Mouse (Mus musculus): ENCODE results near the gene Irak2.

- no peak for TF ChIP-seq CTCF (IDR thresholded peaks at IDR 0.05; ENCODE audit: low read depth)
- no peak for TF ChIP-seq EP300 (IDR thresholded peaks at IDR 0.05; ENCODE audit: low read depth)
Measured at GRCm38 (mm10) chr6:113740236-113741217, 102.3 kb downstream of the Irak2 start, which contains the start of gene Sec13.
